Mouse (Mus musculus) ZHBTc4 (cell line): ENCODE results near the gene Fam120b.

Experiments
- DNase-seq: peaks from one replicate; pipeline ENCODE4 v3.0.0-alpha.2; 2011; ENCODE audit warnings: low read depth, low spot score

The Fam120b gene

DNA sequence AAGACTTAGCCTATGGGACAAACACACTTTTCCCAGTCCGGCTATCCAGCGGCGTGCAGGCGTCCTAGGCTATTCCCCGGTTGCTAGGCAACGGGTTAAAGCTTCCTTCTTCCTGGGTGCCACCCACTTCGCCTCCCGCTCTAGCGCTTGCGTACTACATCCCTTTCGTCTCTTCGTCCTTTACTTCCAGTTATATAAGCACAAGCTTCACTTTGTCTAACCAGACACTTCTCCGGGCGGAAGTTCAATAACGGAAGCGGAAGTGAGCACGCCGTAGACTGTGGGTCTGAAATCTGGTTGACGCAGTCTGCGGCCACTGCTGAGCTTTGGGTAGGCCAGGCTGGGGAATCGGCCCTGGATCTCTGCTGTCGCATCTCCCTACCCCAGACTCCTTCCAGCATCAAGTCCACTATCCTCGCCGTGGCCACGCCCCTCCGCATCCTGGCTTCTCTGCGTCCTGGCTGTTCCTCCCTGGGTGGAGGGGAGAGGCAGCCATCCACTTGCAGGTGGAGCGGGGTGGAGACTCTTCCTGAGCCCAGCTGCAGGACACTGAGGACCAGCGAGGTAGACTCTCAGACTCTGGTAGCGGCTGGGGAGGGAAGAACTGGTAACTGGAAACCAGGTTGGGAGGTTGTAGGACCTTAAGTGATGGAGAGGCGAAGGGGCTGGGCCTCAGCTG, at the start of gene Fam120b:
Fam120b (plus strand) TSS at position 206 of the 679 bp plus-strand sequence.
- peak; percentile 97 for DNase-seq

DNA sequence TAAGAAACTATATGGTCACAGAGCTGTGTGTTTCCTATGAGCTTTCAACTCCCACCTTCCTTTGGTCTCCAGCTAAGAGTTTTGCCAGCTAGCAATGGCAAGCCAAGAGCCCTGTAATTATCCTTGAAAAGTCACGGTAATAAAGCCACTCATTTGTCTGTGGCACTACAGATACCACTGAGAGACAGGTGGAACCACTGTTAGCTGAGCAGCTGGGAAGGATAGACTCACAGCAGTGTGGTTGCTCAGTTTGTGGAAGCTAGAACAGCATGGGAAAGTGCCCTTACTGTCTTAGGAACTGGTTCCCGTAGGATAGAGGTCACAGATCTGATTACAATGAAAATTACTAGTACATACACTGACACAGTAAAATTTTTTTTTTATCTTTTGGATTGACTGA, 45.9 kb upstream of the Fam120b start:
- DNase-seq: no peak

- no peak for DNase-seq
These were observed 43.0 kb upstream of the Fam120b start for GRCm38 (mm10) chr17:15352869-15353610.

DNA sequence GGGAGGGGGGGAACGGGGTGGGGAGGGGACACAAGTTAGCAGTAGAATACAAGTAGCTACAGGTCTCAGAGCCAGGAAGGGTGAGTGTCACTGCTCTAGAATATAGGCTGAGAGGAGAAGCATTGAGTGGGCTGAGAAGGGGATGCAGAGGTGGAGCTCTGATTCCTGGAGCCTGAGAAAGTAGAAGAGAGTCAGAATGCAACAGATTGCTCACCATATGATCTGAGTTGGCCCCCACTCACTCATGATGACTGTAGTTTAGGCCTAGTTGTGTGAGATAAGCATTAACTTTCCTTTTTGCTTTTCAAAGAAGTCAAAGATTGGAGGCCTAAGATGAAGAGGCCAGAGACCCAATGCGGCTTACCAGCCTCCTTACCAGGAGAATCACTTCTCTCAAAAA, 42.0 kb upstream of the Fam120b start:
- DNase-seq: no peak

DNA sequence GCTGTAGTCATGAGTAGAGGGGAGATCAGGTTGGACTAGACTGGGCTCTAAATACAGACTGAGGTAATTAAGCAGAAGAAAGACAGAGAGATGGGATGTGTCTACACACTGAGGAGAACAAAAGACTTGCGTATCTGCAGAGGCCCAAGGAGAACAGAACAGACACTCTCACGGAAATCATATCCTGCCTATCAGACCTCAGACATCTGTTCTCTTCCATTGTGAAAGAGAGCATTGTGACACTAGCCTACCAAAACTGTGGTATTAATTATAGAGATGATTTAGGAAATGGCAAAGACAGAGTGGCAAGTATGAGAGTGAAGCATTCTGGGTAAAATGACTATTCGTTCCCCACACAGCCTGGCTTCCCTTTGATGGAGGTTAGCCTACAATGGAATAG, 40.9 kb upstream of the Fam120b start:
- DNase-seq: no peak

GRCm38 (mm10) chr17:15356526-15356925, 39.5 kb upstream of the Fam120b start:
- no peak for DNase-seq

DNA sequence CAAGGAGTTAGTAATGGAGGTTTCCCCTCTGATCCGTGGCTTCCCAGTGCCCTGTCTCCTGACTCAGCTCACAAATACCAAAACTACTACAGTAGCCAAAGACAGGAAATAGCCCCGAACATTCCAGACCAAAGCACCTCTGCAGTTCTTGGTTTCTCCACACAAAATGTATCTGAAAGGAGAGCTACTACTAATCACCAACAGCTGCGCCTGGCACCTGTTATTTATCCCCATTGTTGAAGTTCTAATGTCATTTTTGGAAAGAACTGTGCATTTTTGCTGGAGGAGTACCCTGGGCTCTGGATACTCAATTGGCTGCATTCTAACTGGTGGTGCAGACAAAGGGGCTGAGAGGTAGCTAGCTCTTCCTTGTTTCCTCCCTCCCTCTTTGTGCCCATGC, 38.9 kb upstream of the Fam120b start:
- no peak for DNase-seq

DNA sequence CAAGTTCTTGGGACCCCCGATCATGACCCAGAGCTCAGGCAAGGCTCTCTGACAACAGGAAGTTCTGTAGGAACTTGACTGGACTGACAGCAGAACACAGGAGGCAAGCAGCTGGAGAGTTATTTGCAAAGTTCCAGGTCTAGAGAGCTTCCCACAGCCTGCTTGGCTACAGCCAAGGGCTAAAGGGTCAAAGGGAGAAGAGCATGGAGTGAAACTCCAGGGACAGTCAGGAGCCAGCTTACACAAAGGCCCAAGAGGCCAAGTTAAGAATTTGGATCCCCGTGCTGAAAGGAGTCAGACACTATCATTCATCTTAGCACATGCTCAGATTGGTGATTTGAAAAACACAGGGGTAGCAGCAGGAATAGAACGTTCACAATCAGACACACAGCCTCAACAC, 32.3 kb upstream of the Fam120b start:
- DNase-seq: no peak

DNA sequence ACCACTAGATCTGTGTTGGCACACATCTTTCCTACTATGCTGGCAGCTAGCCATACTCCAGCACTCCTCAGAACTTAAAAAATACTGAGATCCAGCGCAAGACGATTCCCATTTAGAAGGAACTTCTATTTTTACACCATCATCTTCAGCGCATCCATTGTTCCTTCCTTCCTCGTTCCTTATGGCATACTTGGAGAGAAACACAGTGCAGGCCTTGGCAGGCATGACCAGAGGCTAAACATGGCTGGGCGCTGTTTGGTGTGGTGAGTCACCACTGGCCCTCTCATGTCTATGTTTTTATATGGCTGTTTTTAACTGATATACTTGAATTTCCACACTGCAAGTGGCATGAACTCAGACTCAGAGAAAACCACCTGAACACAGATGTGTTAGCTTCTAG, 30.4 kb upstream of the Fam120b start:
- no peak for DNase-seq

DNA sequence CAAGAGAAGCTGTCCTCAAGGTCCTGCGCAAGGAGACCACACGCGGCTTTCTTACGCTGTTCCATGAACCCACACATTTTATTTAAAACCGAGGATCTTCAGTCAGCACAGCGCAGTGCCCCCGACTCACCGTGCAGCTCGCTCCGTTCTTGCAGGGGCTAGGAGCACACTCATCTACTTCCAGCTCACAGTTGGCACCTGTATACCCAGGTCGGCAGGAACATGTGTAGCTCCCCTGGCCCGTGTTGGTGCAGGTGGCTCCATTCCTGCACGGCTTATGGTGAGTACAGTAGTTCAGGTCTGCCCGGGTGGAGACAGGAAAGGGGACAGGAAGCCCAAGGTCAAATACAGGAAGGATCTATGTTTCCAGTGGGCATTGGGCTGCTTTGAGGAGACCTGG, 25.6 kb upstream of the Fam120b start:
- no peak for DNase-seq

DNA sequence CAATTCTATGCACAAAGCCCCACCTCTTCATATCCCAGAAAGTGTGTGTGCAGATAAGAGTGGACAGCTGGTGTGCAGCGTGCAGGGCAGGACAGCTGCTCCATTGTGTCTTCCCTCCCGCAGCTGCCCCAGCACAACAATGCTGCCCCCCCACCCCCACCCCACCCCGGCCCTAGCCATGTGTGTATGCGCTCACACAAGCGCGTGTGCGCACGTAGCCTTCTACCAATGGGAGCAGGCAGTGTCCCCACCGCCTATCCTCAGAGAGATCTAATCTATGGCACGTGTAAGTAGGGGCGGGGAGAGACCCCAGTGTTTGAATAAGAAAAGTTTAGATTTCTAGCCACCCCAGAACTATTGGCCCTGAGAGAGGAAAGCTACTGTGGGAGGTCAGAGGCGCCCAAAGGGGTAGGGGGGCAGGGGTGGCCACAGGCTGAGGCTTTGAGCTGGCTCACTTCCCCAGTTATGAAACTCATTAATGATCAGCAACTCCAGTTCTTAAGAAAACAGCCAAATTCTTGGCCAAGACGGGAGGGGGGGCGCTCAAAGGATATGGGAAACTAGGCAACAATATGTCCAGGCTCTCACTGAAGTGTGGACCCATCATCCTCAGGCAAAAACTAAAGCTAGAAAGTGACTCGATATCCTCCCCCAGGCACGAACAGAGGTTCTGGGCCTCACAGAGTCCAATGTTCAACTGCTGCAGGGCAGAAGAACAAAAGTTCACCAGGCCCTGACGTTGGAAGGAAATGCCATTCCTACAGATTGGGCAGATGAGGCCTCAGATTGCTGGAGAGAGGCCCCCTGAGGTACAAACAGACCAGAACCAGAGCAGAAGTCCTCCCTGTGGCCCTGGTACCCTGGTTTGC, 23.8 kb upstream of the Fam120b start:
- no peak for DNase-seq

- DNase-seq: no peak
These were observed 22.9 kb upstream of the Fam120b start for GRCm38 (mm10) chr17:15372931-15373652.

DNA sequence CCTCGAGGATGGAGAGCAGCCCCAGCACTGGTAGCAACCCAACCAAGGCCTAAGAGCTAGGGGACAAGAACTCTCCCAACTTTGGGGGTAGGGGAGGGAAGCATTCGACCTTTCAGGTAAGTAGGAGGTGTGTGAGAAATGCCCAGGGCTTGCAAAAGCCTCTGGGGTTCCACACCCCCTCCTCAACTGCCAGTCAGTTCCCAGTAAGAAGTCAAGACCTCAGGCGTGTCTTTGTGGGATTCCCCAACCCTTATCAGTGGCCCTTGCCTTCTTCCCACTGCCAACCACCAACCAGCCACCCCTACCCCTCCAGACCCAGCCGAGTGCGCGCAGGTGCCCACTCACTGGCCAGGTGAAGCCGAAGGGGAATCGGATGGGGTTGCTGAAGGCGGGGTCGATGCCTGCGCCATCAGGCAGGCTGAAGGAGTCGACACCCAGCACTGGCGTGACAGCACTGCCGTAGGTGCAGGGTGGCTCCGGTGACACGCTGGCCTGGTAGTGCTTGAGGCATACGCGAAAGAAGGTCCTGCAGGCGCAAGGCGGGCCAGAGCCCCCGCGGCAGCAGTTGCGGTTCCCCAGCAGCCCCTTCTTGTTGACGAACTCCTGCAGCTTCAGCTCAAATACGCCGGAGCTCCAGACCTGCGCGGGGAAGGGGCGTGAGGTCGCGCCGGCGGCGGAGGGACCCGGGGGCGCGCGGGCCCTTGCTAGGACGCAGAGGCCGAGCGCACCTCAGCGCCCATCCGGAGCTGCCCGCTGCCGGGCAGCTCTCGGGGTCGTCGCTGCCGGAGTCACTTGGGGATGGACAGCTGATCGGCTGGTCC, 21.5 kb upstream of the Fam120b start:
- DNase-seq: peak; percentile 42

DNA sequence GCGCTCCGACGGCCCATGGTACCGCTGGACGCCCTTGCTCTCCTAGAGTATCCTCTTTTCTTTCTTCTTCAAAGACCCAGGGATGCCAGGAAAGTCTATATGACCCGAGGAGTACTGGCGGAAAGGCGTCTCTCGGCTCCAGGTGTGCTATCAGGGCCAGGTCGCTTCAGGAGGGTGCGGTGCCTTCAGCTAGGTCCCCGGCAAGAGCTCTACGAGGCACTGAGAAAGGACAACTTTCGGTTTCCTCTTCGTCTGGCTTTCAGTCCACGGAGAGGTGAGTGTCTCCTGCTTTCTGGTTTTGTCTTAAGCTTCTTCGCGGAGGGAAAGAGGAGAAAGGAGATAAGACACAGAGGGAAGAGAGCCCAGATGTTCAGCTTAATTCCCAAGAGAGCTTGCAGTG, 20.8 kb upstream of the Fam120b start:
- DNase-seq: peak; percentile 49

- DNase-seq: peak; percentile 64
These were observed 20.1 kb upstream of the Fam120b start for GRCm38 (mm10) chr17:15375701-15376493.

DNA sequence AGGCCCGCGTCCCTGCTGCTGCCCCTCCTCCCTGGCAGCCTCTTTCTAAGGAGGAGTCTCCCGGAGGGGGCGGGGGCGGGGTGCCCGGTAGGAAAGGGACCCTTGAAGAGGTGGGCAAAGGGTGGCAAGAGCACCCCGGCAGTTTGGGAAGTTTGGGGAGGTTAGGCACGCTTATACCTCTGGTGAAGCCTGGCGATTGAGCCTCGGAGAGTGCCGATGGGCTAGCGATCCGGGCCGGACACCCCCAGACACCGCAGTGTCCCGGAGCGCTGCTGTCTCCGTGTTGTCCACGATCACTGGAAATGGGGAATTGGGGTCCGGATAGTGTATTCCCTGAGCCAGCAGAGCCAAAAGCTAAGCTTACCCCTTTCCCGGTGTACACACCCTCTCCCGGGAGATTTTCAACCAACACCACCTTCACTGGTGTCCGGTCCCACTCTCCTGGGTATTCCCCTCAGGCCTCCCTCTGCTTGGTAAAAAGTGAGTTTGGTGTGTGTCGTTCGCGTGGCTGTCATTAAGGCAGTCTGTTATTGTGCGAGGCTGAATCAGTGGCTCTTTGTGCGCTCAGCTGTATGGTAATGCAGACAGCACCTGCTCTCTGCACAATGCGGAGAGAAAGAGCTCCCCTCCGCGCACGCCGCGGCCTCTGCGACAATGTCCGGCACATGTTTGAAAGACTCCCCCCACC, 19.4 kb upstream of the Fam120b start, which contains the start of gene Dll1:
Dll1 (minus strand) TSS at position 379 of the 688 bp plus-strand sequence.
- peak; percentile 74 for DNase-seq

GRCm38 (mm10) chr17:15377901-15378300, 18.1 kb upstream of the Fam120b start:
- DNase-seq: peak; percentile 32

DNA sequence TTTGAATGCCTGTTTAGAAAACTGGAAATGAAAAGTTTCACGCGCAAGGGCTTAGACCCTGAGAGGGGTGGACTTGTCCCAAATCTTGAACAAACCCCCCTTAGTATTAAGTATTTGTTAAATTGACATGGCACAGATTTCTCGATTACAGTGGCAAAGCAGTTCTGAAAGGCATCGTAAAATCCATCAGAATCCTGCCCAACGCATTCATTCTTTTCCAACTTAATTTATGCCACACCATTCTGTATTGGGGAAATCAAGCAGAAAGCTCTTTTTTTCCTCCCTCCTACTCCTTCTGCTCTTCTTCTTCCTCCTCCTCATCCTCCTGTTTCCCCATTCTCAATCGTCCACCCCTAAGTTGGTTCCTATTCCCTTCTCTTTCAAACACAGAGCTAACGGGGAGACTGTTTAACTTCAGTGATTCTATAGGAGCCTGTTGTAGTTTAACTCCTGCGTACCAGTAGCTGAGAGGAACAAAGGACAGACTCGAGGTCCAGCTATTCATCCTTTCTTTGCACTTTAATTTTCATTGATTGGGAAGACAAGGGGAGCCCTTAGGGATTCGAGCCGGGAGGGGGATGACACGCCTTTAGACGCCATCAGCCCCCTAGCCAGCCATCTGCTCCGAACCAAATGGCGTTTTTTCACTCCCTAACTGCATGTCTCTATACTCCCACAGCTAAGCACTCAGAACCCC, 17.4 kb upstream of the Fam120b start:
- DNase-seq: no peak
